Mouse (Mus musculus) urinary bladder, postnatal 4 days (tissue): Measurements from ENCODE around the gene Inpp4b.
"Not testable (repeated sequence)": the region's sequence is repeated elsewhere in the genome, so short reads cannot be mapped to it uniquely, and the experiment has no call there.

Source experiments
- DNase-seq, 2 experiments: peaks; one replicate each; pipeline ENCODE4 v3.0.0; 2021 to 2022; ENCODE audit warnings: low spot score in 2 of 2

The Inpp4b gene

GRCm38 (mm10) chr8:81985128-81985665 lies 642.8 kb downstream of the Inpp4b start:
- no peak for DNase-seq

DNA sequence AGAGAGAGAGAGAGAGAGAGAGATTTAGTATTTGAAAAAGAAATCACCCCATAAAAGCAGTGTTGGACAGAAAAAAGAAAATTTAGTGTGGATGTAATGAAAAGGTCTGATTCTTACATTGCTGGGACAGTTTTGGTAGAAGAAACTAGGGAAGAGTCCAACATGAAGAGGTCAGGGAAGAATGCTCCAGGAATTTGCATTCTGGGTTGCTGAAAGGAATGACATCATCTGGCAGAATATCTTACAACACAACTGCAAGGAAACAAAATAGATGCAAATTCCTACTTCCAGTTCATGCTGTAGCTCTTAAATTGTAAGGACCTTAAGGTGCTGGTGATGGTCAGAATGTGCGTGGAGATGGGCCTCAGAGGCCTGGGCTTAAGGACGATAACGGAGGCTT lies 650.6 kb downstream of the Inpp4b start:
- DNase-seq: no peak

GRCm38 (mm10) chr8:81996239-81996638 lies 653.9 kb downstream of the Inpp4b start:
- no peak for DNase-seq

DNA sequence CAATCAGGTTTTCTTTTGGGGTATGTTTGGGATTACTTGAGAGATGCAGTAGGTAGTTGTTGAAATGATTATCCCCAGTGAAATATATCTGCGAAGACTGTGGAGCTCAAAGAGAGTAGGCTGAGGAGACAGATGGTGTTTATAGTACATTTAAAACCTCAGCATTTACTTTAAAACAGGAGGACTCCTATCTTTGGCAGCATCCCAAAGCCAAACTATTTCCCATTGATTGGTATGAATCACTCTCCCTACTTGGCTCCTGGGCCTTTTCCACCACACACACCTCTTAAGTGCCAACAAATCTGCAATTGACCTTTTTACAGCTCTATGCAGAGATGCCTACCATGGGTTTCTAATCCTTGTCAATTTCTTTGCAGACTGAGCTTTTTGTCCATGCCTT lies 654.5 kb downstream of the Inpp4b start:
- DNase-seq: no peak

GRCm38 (mm10) chr8:82004158-82004557 lies 661.8 kb downstream of the Inpp4b start:
- DNase-seq: no peak

- no peak for DNase-seq
These were observed 663.1 kb downstream of the Inpp4b start for GRCm38 (mm10) chr8:82005466-82005865.

DNA sequence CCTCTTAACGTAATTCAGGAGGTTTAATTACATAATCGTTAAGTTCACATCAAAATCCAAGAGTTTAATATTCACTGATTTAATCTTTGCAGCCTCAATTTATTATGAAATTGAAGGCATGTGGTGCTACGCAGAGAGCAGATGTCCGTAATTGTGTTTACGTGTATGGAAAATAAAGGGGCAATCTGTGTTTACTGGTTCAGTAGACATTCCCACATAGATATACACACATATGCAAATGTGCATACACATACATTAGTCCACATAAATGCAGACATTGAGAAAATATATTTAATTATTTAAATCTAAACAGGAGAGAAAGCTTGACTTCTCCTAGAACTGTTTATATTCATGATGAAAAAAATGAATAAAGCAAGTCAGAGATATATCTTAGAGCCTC lies 675.4 kb downstream of the Inpp4b start:
- DNase-seq: no peak

GRCm38 (mm10) chr8:82027401-82027800 lies 685.0 kb downstream of the Inpp4b start:
- DNase-seq: no peak

DNA sequence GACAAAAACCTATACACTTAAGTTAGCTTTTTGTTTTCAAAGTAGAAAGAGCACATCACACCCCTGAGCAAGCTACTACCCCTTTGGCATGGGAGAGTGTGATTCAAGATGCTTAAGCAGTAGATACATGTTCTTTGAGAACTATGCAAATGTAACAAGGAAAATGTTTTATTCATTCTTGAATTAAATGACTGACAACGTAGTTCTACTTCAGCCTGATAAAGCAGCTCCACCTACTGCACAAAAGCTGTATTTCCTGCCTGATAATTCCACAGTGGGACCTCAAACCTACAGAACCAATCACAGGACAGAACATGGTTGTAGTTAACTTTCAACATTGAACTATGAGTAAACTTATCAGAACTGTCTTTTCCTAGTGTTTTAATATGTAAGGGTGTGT lies 686.5 kb downstream of the Inpp4b start:
- no peak for DNase-seq

GRCm38 (mm10) chr8:82032035-82032434 lies 689.7 kb downstream of the Inpp4b start:
- not testable (repeated sequence) for DNase-seq

GRCm38 (mm10) chr8:82054030-82054429 lies 711.7 kb downstream of the Inpp4b start:
- DNase-seq: no peak

DNA sequence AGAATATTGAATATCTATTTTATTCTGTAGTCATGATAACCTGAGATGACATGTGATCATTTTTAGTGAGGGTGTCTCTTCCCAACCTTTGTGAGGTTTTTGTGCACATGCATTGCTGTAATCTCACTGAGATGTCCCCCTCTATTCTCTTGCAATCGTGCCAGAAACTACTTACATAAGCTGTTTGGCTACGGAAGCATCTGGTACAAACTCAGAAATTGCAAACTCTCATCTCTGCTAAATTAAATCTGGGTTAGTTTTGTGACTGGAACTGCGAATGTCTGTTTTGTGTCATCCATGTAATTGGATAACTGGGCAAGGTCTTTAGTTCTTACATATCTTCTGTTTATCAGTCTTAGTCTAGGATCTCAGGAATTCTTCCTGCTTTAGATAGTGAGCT lies 725.3 kb downstream of the Inpp4b start:
- no peak for DNase-seq

DNA sequence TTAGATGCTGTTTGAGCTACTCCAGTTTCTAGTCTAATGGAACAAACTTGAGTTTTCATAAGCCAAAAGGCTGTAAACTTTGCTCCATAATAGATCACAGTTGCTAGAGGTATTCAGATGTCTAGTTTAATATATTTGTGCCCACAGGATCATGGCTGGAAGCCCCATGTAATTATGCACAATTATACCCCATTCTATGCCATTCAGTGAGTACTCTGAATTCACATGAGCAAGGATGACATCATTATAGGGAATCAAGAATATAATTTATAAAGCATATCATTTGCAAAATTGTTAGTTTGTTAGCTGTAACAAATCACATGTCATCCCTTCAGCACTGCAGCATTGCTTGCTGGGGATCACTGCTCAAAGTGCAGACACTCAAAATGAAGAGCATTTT lies 736.9 kb downstream of the Inpp4b start:
- no peak for DNase-seq

DNA sequence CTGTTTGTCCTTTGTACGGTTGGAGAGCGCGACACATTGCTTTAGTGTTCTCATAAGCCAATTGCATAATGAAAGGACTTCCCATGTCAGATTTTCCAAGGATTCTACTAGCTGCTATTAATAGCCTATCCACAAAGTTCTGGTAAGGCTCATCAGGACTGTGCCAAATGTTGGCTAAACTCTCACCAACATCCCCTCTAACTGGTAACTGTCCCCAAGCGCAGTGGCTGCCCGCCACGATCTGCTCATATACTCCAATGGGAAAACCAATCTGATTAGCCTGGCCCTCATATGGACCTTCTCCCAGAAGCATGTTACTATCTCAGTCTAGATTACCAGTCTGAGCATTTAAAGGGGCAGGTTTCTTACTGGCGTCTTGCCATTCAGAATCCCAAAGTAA lies 744.3 kb downstream of the Inpp4b start:
- not testable (repeated sequence) for DNase-seq

- no peak for DNase-seq
These were observed 748.5 kb downstream of the Inpp4b start for GRCm38 (mm10) chr8:82090901-82091300.

DNA sequence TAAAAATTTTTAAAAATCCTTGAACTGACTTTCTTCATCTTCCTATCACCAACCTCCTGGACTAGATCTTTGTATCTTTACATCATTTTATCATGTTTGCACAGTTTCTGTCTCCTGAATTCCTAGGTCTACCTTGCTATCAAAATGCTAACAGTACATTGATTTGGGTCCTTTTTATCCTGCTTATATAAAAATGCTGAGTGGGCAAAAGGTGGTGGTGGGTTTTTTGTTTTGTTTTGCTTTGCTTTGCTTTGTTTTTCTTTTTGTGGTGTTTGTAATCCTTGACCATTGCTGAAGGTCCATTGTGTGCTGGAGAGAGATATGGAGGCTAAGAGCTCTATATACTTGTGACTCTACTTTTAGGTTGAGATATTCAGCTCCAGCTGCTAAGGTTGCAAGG lies 750.9 kb downstream of the Inpp4b start:
- DNase-seq: no peak

DNA sequence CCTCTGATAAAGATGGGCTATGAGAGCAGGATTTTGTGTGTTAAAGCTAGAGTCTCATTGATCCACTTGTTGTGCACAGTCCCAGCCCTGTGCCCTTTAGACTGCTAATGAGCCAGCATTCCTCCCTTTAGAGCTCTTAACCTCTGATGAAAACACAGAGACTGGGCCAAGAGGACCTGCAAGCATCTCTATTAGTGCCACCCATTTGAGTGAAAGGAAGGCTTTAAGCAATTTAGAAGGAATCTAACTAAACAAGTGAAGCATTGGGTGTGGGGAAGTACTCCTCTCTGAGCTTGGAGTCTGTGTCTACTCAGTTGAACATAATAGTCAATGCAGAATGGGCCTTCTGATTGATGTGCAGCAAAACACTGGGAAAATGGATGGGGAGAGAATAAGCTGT lies 762.2 kb downstream of the Inpp4b start:
- DNase-seq: no peak

GRCm38 (mm10) chr8:82106131-82106530 lies 763.8 kb downstream of the Inpp4b start:
- no peak for DNase-seq

DNA sequence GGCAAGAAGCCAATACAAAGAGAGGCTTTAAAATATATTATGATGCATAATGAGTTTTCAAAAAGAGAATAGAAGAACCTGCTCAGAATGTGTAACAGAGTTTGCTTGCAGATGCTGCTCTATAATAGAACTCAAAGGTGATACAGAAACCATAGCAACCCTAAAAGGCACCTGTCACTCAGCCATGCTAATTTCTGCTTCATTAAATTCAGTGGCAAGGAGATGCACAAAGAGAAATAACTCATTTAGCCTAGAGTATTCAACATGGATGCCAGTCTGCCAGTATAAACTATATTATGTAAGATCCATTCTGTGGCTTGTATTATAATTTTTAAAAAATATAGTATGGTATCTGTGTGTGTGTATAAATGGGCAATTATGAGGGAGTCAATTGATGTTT lies 807.9 kb downstream of the Inpp4b start:
- DNase-seq: no peak

- DNase-seq: no peak
These were observed 815.6 kb downstream of the Inpp4b start for GRCm38 (mm10) chr8:82157928-82158327.
